Mouse (Mus musculus) heart, embryonic 11.5 days (tissue): ENCODE data around the gene Npr2. TPM values are rescaled to one million over a fixed set of nuclear protein-coding genes. Genes with fewer than 3 reads are reported as not detected.

Experiments used
- ATAC-seq: fragments of 200-750 bp; cut with Nextera tagmentation; replicated peaks from 2 replicates; pipeline ENCODE4 v1.8.0; 2017; ENCODE audit warnings: moderate library complexity; ENCODE audit not compliant: insufficient number of reproducible peaks, low FRiP score, low TSS enrichment
- H3K27ac ChIP-seq: fragments of 300-500 bp; sonication (generic); 2 replicates; pipeline ENCODE4 v1.5.1; 2014; ENCODE audit warnings: mild to moderate bottlenecking, low read depth, low read length
- H3K27me3 ChIP-seq: fragments of 300-500 bp; sonication (generic); 2 replicates; pipeline ENCODE4 v1.6.1; 2014; ENCODE audit warnings: mild to moderate bottlenecking, low read length, mixed read lengths; ENCODE audit not compliant: control insufficient read depth, insufficient read depth
- H3K36me3 ChIP-seq: fragments of 300-500 bp; sonication (generic); 2 replicates; pipeline ENCODE4 v1.6.1; 2014; ENCODE audit warnings: mild to moderate bottlenecking, low read length, moderate library complexity, mixed read lengths; ENCODE audit not compliant: control insufficient read depth, insufficient read depth
- H3K4me1 ChIP-seq: fragments of 300-500 bp; sonication (generic); 2 replicates; pipeline ENCODE4 v1.6.1; 2014; ENCODE audit warnings: low read length; ENCODE audit not compliant: control insufficient read depth, insufficient read depth
- H3K4me2 ChIP-seq: fragments of 300-500 bp; sonication (generic); 2 replicates; pipeline ENCODE4 v1.6.1; 2014; ENCODE audit warnings: mild to moderate bottlenecking, moderate library complexity
- H3K4me3 ChIP-seq: fragments of 300-500 bp; sonication (generic); 2 replicates; pipeline ENCODE4 v1.5.1; 2014; ENCODE audit warnings: low read depth, low read length
- H3K9ac ChIP-seq: fragments of 300-500 bp; sonication (generic); 2 replicates; pipeline ENCODE4 v1.6.1; 2014; ENCODE audit warnings: mild to moderate bottlenecking, low read depth, low read length, moderate library complexity
- H3K9me3 ChIP-seq: fragments of 300-500 bp; sonication (generic); replicated peaks from 2 replicates; pipeline ENCODE4 v1.6.1; 2016; ENCODE audit warnings: low read length; ENCODE audit not compliant: control insufficient read depth
- WGBS: fragments of 180-500 bp; shearing (Covaris S2); extraction: QIAGEN DNeasy Blood & Tissue Kit; methylation state at CpG from one replicate; pipeline ENCODE4 v1.1.7; 2014; ENCODE audit not compliant: insufficient replicate concordance; 5-methylcytosine and 5-hydroxymethylcytosine counted together
- microRNA-seq: library from miRNA; unstranded; fragments of <30 nt; microRNA quantifications from one replicate; pipeline ENCODE4, GENCODE M21; 2016; ENCODE audit warnings: borderline number of aligned reads
- polyA plus RNA-seq: library from polyadenylated mRNA; unstranded; fragments of >200 nt; fragmentation: Nextera tagmentation; extraction: Ambion mirVana; gene quantifications from 2 replicates; pipeline ENCODE4 v1.2.1, GENCODE M21; 2014

Npr2 gene
- polyA plus RNA-seq, 1 experiment from 2014 or later, result 7.2 TPM

- WGBS, result 19% methylated on average over 9 of the region's 9 CpGs
- no peak for ATAC-seq
- Histone ChIP-seq H3K27me3 (no peaks in the 10 kb centered on the region), H3K36me3 (0 out of 2 replicates have a peak, but pooled peaks cover under 1% of the 10 kb centered on the region), H3K4me2 (no peak overlapping the region), H3K4me3 (no peak overlapping the region), H3K4me1 (peaks cover 18% of the 10 kb centered on the region), H3K9ac (no peak overlapping the region), H3K27ac (0 out of 2 replicates have a peak overlapping the region, but pooled peaks have one; percentile 22), H3K9me3 (no peaks in the 10 kb centered on the region)
Observed at GRCm38 (mm10) chr4:43695249-43695671, 63.5 kb downstream of the Npr2 start.

- no peak for ATAC-seq
- WGBS, result 87% methylated on average over 13 of the region's 13 CpGs
- no peak overlapping the region for H3K27ac ChIP-seq
Observed at GRCm38 (mm10) chr4:43696561-43696960, 64.8 kb downstream of the Npr2 start.

GRCm38 (mm10) chr4:43700707-43701106, 69.0 kb downstream of the Npr2 start, which contains the start of gene Olfr70:
TSS of gene Olfr70 (minus strand) at chr4:43700807.
- Histone ChIP-seq H3K4me3 (no peak within 1 kb of the TSS), H3K9ac (no peak within 1 kb of the TSS), H3K9me3 (no peaks in the 10 kb centered on the region), H3K36me3 (no peaks in the 10 kb centered on the region), H3K27me3 (no peaks in the 10 kb centered on the region), H3K27ac (no peak within 1 kb of the TSS), H3K4me1 (0 out of 2 replicates have a peak, but pooled peaks cover 1% of the 10 kb centered on the region), H3K4me2 (no peak within 1 kb of the TSS)
- WGBS, result 71% methylated on average over 6 of the region's 6 CpGs
- ATAC-seq, result no peak

More at GRCm38 (mm10) chr4:43696561-43696960, 64.8 kb downstream of the Npr2 start:
- Histone ChIP-seq H3K27me3 (no peaks in the 10 kb centered on the region), H3K4me1 (peaks cover 18% of the 10 kb centered on the region), H3K4me3 (no peak overlapping the region), H3K9ac (no peak overlapping the region), H3K4me2 (no peak overlapping the region), H3K9me3 (no peaks in the 10 kb centered on the region), H3K36me3 (no peaks in the 10 kb centered on the region)

Small RNAs within 50 kb of the gene (microRNA-seq; reads per million reads assigned to microRNA genes)
- 0.20 reads per million for gene Gm25262

Other genes starting within 250 kb of the Npr2 start
- 6.3 and 7.8 TPM in 2 replicates for gene Rusc2, start 250.0 kb upstream of the Npr2 start, polyA plus RNA-seq
- 0.23 TPM in 1 of 2 replicates, not detected in the other for gene Fam166b, start 202.8 kb upstream of the Npr2 start, polyA plus RNA-seq
- 5.0 and 6.1 TPM in 2 replicates for gene Tesk1, start 190.0 kb upstream of the Npr2 start, polyA plus RNA-seq
- 1.8 and 3.3 TPM in 2 replicates for gene Cd72, start 177.3 kb upstream of the Npr2 start, polyA plus RNA-seq
- gene Sit1, start 148.2 kb upstream of the Npr2 start, polyA plus RNA-seq, result not detected in 2 replicates
- 73.6 and 75.8 TPM in 2 replicates for gene Ccdc107, start 139.0 kb upstream of the Npr2 start, polyA plus RNA-seq
- gene Arhgef39, start 132.2 kb upstream of the Npr2 start, polyA plus RNA-seq, result 34.2 and 35.7 TPM in 2 replicates
- gene Car9, start 125.0 kb upstream of the Npr2 start, polyA plus RNA-seq, result 1.7 and 3.2 TPM in 2 replicates
- gene Tpm2, start 108.2 kb upstream of the Npr2 start, polyA plus RNA-seq, result 155 and 162 TPM in 2 replicates
- 59.7 and 77.1 TPM in 2 replicates for gene Creb3, start 69.6 kb upstream of the Npr2 start, polyA plus RNA-seq
- 74.2 and 86.2 TPM in 2 replicates for gene Tln1, start 69.2 kb upstream of the Npr2 start, polyA plus RNA-seq
- gene Rgp1, start 53.2 kb upstream of the Npr2 start, polyA plus RNA-seq, result 20.1 and 32.5 TPM in 2 replicates
- 14.3 and 18.4 TPM in 2 replicates for gene Gba2, start 53.1 kb upstream of the Npr2 start, polyA plus RNA-seq
- gene Msmp, start 47.4 kb upstream of the Npr2 start, polyA plus RNA-seq, result not detected in 2 replicates
- gene Spag8, start 21.7 kb downstream of the Npr2 start, polyA plus RNA-seq, result 0.29 and 0.38 TPM in 2 replicates
- 128 and 131 TPM in 2 replicates for gene Hint2, start 24.5 kb downstream of the Npr2 start, polyA plus RNA-seq
- gene Tmem8b, start 37.0 kb downstream of the Npr2 start, polyA plus RNA-seq, result 2.7 and 3.3 TPM in 2 replicates
- 3.4 and 3.9 TPM in 2 replicates for gene Fam221b, start 37.2 kb downstream of the Npr2 start, polyA plus RNA-seq
- gene Olfr70, start 68.9 kb downstream of the Npr2 start, polyA plus RNA-seq, result not detected in 2 replicates
- not detected in 2 replicates for gene Olfr71, start 78.3 kb downstream of the Npr2 start, polyA plus RNA-seq
- gene Hrct1, start 95.3 kb downstream of the Npr2 start, polyA plus RNA-seq, result 0.59 and 0.99 TPM in 2 replicates
- 0.16 and 0.24 TPM in 2 replicates for gene Spaar, start 98.1 kb downstream of the Npr2 start, polyA plus RNA-seq
- not detected in 2 replicates for gene Olfr159, start 139.1 kb downstream of the Npr2 start, polyA plus RNA-seq
- gene Olfr156, start 192.0 kb downstream of the Npr2 start, polyA plus RNA-seq, result not detected in 2 replicates
- 0.03 TPM in 2 replicates for gene Olfr157, start 208.3 kb downstream of the Npr2 start, polyA plus RNA-seq
- gene Olfr155, start 219.6 kb downstream of the Npr2 start, polyA plus RNA-seq, result not detected in 2 replicates
- gene Reck, start 243.6 kb downstream of the Npr2 start, polyA plus RNA-seq, result 11.8 and 13.6 TPM in 2 replicates